Mouse (Mus musculus) adrenal gland, postnatal 14 days (tissue): ENCODE data around the gene Nectin3. TPM values are rescaled to one million over a fixed set of nuclear protein-coding genes. Genes with fewer than 3 reads are reported as not detected.
"Not testable (repeated sequence)": the region's sequence is repeated elsewhere in the genome, so short reads cannot be mapped to it uniquely, and the experiment has no call there.

ENCODE experiments used
- DNase-seq: peaks from one replicate; pipeline ENCODE4 v3.0.0; 2021; ENCODE audit warnings: mixed read lengths
- total RNA-seq: library from RNA; stranded (reverse); gene quantifications from 2 replicates; pipeline ENCODE4 v1.2.3, GENCODE M21; 2021

Nectin3 gene
- total RNA-seq, 1 experiment from 2014 or later, result 31.2 TPM

DNA sequence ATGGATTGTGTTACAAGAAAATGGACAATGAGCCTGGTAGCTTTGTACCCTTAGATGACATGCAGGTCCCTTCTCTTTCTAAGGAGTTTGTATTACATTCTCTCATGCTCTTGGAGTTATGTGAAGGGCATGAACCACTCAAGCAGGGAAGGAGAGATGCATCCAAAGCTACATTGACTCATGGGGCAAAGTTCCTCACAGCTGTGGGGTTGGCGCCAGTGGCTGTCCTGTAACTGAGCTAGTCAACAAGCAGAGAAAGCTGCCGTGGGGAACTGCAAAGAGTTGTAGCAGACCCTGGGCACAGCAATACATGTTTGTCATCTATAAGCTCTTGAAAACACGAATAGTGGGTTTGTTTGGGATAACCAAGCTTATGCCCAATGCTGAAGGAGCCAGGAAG is 82.1 kb downstream of the Nectin3 start:
- DNase-seq, result no peak

DNA sequence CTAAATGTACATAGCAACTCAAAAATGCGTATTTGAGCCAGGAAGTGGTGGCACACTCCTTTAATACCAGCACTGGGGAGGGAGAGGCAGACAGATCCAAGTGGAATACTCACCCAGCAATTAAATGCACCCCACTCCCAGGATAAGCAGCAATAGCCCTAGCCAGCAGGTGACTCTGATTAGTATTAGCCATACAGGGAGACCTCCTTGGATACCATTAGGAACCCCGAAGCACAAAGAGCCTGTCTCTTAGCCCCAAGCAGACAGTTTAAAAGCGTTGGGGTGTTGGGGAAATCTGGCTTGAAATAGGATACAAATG is 87.6 kb downstream of the Nectin3 start:
- DNase-seq, result no peak

DNA sequence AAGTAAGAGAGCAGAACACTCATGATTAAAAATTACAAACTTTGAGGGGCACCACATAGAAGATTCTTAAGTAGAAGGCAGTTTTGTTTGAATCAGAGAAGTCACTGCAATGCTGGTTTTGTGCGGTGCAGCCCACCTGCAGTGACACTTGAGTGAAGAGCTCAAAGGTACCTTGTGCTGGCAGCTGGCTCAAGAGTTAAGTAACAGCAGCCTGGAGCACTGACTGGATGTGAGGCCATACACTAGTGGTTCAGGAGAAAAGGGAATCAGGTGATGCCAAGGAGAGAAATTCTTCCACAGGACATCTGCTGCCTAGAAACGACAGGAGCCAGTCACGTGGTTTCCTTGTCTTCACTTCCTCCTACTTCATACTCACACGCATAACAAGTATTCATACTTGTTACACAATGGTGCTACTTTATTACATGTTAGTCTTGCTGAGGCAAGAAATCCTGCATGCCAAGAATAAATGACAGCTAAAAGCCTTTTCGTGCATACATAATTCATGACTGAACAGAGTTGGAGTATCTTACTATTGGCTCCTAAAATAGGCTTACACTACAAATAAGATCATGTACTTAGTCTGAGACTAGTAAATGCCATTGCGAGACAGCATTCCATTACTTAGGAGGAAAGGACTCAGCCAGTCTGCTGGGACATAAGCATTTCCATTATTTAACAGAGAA is 88.1 kb downstream of the Nectin3 start:
- DNase-seq, result no peak

DNA sequence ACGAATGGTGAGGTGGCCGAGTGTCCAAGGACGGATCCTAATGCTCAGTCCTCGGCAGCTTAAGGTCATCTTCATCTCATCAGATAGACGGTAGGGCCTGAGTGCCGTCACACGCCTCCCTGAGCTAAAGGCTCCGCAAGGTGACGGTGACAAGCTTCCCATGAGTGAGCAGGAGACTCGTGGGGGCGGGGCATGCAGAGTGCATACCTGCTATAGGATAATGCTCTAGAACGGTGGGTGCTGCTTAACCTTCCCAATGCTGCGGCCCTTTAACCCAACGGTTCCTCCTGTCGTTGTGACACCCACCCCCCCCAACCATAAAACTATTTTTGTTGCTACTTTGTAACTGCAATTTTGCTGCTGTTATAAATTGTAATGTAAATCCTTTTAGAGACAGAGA is 90.3 kb downstream of the Nectin3 start:
- DNase-seq, result no peak

DNA sequence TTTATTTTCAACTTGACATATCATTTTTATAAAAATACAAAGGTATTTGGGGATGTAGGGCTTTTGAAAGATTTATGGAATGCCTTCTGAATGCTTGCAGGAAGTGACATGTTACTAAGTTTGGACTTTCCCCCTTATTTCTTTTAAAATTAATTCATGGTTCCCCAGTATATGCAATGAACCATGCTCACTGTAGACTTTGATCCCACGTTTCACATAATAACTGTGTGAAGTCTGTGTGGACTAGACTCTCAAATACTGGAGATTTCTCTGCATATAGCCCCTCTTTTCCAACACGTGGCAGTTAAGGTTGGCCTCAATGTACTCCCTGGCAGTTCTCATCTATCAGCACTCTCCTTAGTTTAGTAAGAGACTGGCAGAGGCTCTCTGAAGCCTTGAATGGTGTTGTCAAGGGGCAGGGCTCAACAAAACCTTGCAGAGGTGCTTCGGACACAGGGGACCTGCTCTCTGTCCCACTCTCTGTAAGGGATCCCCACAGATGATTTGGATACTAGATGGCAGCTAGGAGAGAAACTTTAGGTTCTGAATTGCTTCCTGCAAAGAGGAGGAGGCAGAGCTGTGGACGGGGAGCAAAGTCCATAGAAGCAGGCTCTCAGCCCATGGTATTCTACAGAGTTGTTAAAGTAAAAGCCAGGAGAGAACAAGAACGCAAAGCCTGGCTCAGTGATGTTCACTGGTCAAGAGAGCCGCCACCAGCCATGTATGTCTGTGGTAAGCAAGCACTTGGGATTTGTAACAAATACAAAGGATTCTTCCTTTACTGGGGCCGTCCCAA is 91.3 kb downstream of the Nectin3 start:
- DNase-seq, result no peak

DNA sequence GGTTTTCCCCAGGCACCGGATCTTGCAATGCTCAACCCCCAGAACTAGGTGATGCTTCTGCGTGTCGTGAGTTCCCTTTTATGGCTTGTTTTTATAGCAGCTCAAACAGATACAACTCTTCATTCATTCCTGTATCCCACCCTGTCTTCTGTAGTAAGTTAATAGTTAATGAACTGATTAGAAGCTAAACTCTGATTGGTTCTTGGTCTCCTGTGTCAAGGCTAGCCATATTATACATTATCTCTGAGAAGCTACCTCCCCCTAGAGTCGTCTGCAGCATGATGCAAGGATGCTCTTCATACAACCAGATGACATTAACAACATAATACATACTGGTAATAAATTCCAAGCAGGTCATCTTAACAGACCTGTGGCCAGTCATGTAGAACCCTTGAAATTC is 100.4 kb downstream of the Nectin3 start:
- no peak for DNase-seq

DNA sequence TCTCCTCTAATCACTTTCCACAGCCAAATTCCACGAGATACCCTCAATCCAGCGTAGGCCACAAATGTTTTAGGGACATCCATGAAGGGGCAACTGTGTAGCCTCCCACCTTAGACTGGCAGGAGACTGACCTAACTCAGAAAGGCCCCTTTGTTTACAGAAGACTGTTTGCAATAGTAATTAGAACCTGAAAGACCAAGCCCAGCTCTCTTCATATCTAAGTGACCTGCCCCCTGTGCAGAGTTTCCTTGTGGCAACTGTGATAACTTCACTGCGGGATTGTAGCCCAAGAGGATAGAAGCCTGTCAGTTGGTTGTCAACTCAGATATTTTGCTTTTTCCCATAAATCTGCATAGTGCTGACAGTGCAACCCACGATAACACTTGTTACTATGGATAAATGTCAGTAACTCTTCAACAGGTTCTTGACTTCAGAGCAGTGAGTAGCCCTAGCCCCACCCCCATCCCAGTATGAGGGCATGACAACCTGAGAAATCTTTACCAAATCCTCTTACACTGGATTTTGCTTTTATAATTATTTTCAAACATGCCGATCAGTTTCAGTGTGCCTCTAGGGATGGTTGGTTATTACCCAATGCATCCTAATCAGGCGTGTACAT is 108.8 kb downstream of the Nectin3 start:
- no peak for DNase-seq

DNA sequence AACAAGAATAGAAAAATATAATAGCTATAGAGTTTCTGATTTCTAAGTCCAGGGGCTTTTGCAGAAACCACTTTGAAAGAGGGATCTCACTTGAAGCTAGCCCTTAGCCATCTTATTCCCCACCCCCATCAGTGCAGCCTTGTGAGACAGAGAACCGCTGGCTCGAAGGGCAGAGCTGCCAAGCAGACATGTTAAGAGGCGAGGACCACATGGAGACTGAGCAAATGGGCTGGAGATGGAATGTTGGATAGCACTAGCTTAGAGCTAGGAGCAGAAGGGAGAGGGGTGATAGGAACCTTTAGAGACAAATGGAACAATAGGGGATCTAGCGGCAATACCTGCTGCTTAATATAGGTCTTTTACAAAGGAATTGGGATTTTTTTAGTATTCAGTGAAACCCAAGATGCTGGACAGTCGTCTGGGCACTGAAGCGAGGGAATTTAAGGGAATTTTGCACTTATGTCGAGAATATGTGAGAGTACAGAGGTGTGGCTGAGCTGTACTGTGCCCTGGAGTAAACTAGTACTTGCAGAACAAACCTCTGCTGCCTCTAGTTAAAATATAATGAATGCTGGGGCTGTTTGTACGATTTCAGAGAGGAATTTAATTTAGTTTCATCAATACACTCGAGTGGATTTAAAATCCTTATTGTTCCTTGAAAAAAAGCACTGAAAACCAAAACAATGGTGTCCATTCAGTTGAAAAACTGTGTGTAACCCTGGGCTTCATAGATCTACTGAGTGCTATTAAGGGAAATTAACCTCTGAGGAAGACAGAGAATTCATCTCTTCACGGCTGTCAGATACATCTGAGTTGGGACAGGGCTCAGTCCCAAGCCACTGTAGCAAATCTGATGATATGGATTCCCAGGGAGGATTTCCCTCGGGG is 109.6 kb downstream of the Nectin3 start:
- no peak for DNase-seq

DNA sequence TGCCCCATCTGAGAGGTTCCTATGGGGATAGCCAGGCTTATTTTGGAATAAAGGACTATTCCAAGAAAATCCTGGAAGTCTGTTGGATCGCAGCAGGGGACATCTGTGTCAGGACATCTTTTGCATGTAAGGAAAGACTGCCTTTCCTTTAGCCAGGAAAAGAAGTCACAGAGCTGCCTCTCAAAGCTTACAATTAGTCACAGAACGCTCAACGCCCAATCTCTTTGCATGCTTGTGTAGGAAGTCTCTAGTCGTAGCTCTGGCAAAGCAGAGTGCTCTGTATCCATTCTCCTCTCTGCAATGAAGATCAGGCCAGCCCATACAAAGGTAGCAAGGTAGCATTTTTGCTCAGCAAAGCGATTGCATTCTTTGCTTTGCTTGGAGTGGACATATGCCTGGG is 114.0 kb downstream of the Nectin3 start:
- no peak for DNase-seq

DNA sequence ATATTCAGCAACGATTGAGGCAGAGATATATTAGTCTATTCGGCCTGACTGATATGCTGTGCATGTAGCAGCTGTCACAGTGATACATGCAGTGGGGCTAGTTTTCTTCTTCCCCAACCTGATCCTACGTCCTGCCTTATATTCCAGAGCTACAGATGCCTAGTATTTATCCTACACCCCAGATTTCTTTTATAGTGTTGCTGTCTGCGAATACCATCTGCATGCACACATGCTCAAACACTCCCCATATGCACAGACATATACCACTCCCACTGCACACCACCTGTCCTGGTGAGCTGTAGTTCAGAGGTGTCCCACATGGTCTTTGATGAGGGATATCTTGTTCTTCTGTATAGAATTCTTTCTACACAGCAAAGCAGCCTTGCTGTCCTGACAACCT is 115.0 kb downstream of the Nectin3 start:
- DNase-seq, result no peak

DNA sequence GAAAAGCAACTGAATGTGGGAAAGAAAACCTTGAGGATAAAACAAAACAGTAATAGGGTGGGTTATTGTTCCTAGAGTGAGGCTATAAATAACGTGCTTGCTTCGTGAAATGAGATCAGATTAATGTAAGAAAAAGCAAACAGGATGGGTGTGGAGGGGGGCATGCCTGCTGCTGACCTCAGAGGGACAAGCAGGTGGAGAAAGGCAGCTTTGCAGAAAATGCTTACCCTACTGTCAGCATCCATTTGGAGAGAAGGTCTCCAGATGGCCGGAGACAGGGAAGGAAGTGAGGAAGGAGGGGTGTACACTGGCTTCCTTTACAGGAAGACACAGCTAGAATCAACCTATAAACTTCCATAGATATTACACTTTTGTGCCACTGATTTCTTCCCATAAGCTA is 121.8 kb downstream of the Nectin3 start:
- no peak for DNase-seq

DNA sequence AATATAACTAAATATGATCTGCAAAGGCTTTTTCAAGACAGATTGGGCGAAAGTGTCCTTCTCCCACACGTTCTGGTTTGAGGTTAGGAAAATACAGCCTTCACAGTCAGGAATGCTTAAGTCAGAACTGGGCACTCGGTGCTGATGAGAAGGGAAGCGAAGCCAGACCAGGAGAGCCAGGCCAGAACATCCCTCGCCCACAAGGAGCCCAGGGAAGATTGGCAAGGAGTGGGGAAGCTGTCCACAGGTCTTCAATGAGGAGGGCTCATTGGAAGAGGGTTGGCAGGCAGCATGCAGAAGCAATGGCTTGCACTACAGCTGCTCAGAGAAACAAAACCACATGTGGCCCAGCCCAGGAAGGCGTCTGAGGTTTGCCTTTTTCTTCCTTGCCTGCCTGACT is 136.3 kb downstream of the Nectin3 start:
- DNase-seq, result no peak

DNA sequence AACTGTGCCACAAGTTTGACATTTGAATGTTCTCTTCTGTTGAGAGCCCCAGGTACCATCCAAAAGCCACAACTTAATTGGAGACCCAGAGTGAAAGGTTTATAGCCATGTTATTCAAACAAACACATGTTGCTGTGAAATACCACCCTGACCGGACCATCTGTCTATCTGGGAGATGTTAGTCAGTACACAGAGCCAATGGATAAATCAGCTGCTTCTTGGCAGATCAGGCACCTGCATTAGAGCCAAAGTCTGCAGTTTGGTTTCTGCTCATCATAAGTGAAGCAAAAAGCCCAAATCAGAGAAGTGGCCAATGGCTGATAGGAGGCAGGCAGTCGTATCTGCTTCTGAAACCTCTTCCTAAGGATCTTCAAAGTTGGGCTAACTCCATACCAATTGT is 140.7 kb downstream of the Nectin3 start:
- DNase-seq, result not testable (repeated sequence)

DNA sequence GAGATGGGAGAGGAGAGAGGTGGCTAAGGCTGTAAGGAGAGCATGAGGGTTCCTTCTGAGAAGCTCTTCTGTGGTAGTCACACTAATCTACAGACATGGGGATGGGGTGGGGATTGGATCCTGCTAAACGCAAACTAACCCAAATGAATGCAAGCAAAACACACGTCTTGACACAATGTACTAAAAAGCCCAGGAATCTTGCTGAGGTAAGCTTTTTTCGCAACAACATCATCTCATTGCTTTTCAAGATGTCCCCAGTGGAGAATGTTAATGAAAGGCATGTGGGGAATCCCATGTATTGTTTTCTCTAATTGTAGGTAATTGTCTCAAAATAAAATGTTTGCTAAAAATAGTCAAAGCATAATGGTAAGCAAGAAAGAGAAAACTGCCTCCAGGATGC is 141.7 kb downstream of the Nectin3 start:
- DNase-seq, result no peak
